Mouse (Mus musculus): ENCODE measurements around the gene Osbp2. TPM values are rescaled to one million over a fixed set of nuclear protein-coding genes. Genes with fewer than 3 reads are reported as not detected.

The Osbp2 gene
- polyA plus RNA-seq, 1 experiment from 2014 or later = 0.73 TPM

DNA sequence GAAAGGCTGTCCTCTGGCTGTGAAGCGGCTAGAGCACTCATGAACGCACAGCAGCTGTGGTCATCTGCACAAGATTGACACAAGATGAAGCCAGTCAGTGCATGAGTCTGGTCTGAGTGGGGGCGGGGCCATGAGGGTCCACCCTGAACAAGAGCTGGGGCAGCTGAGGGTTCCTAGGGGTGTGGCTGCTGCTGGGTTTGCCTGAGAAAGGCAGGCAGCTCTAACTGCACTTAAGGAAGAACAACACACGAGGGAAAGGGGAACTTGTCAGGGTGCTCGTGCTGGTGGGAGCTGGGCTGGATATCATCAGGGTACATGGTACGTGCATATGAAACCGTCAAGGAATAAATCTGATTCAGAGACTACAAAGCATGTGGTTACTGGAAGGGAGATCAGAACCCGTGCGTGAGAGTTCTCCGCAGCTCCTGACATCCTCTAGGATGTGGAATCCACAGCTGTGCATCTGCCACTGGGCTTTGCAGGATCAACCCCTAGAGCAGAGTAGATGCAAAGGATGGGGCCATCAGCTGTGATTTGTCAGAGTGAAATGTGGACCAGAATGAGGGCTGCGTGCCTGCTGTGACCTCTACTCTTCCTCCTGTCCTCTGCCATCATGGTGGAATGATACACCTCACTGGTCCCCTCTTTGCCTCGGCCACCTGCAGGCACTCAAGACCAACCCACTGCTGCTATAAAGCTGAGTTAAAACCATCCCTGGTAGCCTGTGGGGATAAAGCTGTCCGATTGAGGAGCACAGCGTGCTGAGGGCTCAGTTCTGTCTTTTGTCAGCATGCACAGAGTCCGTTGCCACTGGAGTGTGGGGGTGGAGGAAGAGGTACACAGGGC lies 14.0 kb downstream of the Osbp2 start:
- no peak overlapping the region for H3K4me3 ChIP-seq (replicated peaks)
- no peak for ATAC-seq (ENCODE audit: insufficient number of reproducible peaks, insufficient read depth, low FRiP score, low TSS enrichment, low read depth)
- H3K36me3 ChIP-seq = no peaks in the 10 kb centered on the region
- H3K4me1 ChIP-seq (replicated peaks) = no peaks in the 10 kb centered on the region
- 0 out of 2 replicates have a peak, but pooled peaks cover 3% of the 10 kb centered on the region for H3K9me3 ChIP-seq
- H3K27me3 ChIP-seq = no peaks in the 10 kb centered on the region
- H3K4me2 ChIP-seq = no peak overlapping the region
- H3K27ac ChIP-seq = no peak overlapping the region
- H3K9ac ChIP-seq (replicated peaks) = no peak overlapping the region
- WGBS = 80% methylated on average over 15 of the region's 15 CpGs

DNA sequence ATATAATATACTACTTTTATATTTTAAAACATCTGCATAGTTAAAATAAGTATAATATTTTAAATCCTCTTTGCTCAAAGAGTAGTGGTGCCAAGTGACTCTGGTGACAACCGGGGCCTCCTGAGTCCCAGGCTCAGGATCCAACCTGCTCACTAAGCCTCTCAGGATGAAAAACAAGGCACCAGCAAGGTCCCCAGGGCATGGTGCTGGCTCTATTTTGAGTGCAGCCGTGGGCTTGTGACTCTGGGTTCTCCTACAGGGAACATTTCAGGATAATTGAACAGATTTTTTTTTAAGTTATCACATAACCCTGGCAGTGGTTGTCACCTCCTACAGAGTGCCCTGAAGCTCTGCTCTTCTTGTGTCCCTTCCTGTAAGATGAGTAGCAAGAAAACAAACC lies 17.4 kb downstream of the Osbp2 start:
- H3K36me3 ChIP-seq = no peaks in the 10 kb centered on the region
- no peaks in the 10 kb centered on the region for H3K9me3 ChIP-seq
- no peak for ATAC-seq (ENCODE audit: insufficient number of reproducible peaks, insufficient read depth, low FRiP score, low TSS enrichment, low read depth)
- H3K4me2 ChIP-seq = no peak overlapping the region
- 61% methylated on average over 2 of the region's 2 CpGs for WGBS
- no peaks in the 10 kb centered on the region for H3K27me3 ChIP-seq
- H3K4me3 ChIP-seq (replicated peaks) = no peak overlapping the region
- no peaks in the 10 kb centered on the region for H3K4me1 ChIP-seq (replicated peaks)
- H3K9ac ChIP-seq (replicated peaks) = no peak overlapping the region
- H3K27ac ChIP-seq = no peak overlapping the region

- H3K27ac ChIP-seq = no peak overlapping the region
- no peaks in the 10 kb centered on the region for H3K27me3 ChIP-seq
- no peak overlapping the region for H3K9ac ChIP-seq (replicated peaks)
- H3K36me3 ChIP-seq = no peaks in the 10 kb centered on the region
- H3K4me3 ChIP-seq (replicated peaks) = no peak overlapping the region
- H3K9me3 ChIP-seq = no peaks in the 10 kb centered on the region
- H3K4me2 ChIP-seq = no peak overlapping the region
- no peak for ATAC-seq (ENCODE audit: insufficient number of reproducible peaks, insufficient read depth, low FRiP score, low TSS enrichment, low read depth)
- no peaks in the 10 kb centered on the region for H3K4me1 ChIP-seq (replicated peaks)
- 82% methylated on average over 17 of the region's 17 CpGs for WGBS
Measured at GRCm38 (mm10) chr11:3843943-3844734, 19.6 kb downstream of the Osbp2 start.

GRCm38 (mm10) chr11:3835271-3835670 lies 28.4 kb downstream of the Osbp2 start:
- no peak overlapping the region for H3K4me3 ChIP-seq (replicated peaks)

GRCm38 (mm10) chr11:3834421-3835098 lies 29.1 kb downstream of the Osbp2 start:
- 0 out of 2 replicates have a peak overlapping the region, but pooled peaks have one; percentile 9 for H3K4me3 ChIP-seq (replicated peaks)
- H3K4me1 ChIP-seq (replicated peaks) = peaks cover 5% of the 10 kb centered on the region
- ATAC-seq (ENCODE audit: insufficient number of reproducible peaks, insufficient read depth, low FRiP score, low TSS enrichment, low read depth) = no peak
- no peak overlapping the region for H3K9ac ChIP-seq (replicated peaks)
- no peaks in the 10 kb centered on the region for H3K36me3 ChIP-seq
- no peak overlapping the region for H3K27ac ChIP-seq
- H3K4me2 ChIP-seq = peak overlapping the region; percentile 39
- H3K9me3 ChIP-seq = no peaks in the 10 kb centered on the region
- 0 out of 2 replicates have a peak, but pooled peaks cover 9% of the 10 kb centered on the region for H3K27me3 ChIP-seq
- WGBS = 49% methylated on average over 13 of the region's 13 CpGs

More at GRCm38 (mm10) chr11:3835271-3835670, 28.4 kb downstream of the Osbp2 start:
- peaks cover 5% of the 10 kb centered on the region for H3K4me1 ChIP-seq (replicated peaks)
- H3K4me2 ChIP-seq = no peak overlapping the region
- H3K27me3 ChIP-seq = 0 out of 2 replicates have a peak, but pooled peaks cover 9% of the 10 kb centered on the region
- no peak overlapping the region for H3K27ac ChIP-seq
- 68% methylated on average over 4 of the region's 4 CpGs for WGBS
- ATAC-seq (ENCODE audit: insufficient number of reproducible peaks, insufficient read depth, low FRiP score, low TSS enrichment, low read depth) = no peak
- H3K9me3 ChIP-seq = no peaks in the 10 kb centered on the region
- no peaks in the 10 kb centered on the region for H3K36me3 ChIP-seq
- H3K9ac ChIP-seq (replicated peaks) = no peak overlapping the region

GRCm38 (mm10) chr11:3833544-3834420 lies 29.9 kb downstream of the Osbp2 start:
- 31% methylated on average over 21 of the region's 21 CpGs for WGBS
- no peaks in the 10 kb centered on the region for H3K9me3 ChIP-seq
- H3K4me1 ChIP-seq (replicated peaks) = peaks cover 5% of the 10 kb centered on the region
- H3K27me3 ChIP-seq = 0 out of 2 replicates have a peak, but pooled peaks cover 9% of the 10 kb centered on the region
- no peak overlapping the region for H3K27ac ChIP-seq
- no peaks in the 10 kb centered on the region for H3K36me3 ChIP-seq
- peak overlapping the region; percentile 39 for H3K4me2 ChIP-seq
- peak overlapping the region; percentile 9; the same call in 1 of the 2 replicates for H3K4me3 ChIP-seq (replicated peaks)
- no peak overlapping the region for H3K9ac ChIP-seq (replicated peaks)
- no peak for ATAC-seq (ENCODE audit: insufficient number of reproducible peaks, insufficient read depth, low FRiP score, low TSS enrichment, low read depth)

- peaks cover 5% of the 10 kb centered on the region for H3K4me1 ChIP-seq (replicated peaks)
- H3K9ac ChIP-seq (replicated peaks) = no peak overlapping the region
- H3K9me3 ChIP-seq = peaks cover 10% of the 10 kb centered on the region; the same call in 1 of the 2 replicates
- H3K36me3 ChIP-seq = no peaks in the 10 kb centered on the region
- 52% methylated on average over 6 of the region's 6 CpGs for WGBS
- ATAC-seq (ENCODE audit: insufficient number of reproducible peaks, insufficient read depth, low FRiP score, low TSS enrichment, low read depth) = no peak
- H3K4me2 ChIP-seq = no peak overlapping the region
- H3K27me3 ChIP-seq = 0 out of 2 replicates have a peak, but pooled peaks cover 9% of the 10 kb centered on the region
- H3K27ac ChIP-seq = no peak overlapping the region
- no peak overlapping the region for H3K4me3 ChIP-seq (replicated peaks)
Measured at GRCm38 (mm10) chr11:3832193-3832901, 31.4 kb downstream of the Osbp2 start.

DNA sequence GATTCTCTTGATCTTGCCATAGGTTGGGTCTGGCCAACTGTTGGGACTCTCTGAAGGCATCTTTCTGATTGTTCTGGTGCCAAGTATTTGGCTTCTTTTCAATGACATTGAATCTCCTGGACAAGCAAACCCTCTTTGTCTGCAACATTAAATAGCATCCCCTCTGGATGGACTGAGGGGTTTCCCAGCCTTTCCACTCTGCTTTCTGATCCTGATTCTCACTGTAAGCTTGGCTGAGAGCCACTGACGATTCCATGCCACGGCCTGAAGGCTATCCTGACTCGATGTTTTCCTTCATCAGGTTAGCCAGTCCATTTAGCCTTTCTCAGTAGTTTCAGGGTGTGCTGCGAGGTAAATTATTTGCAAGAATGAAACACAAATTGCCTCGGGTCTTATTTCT lies 34.0 kb downstream of the Osbp2 start:
- no peak overlapping the region for H3K4me2 ChIP-seq
- peaks cover 10% of the 10 kb centered on the region; the same call in 1 of the 2 replicates for H3K9me3 ChIP-seq
- H3K4me3 ChIP-seq (replicated peaks) = no peak overlapping the region
- no peak for ATAC-seq (ENCODE audit: insufficient number of reproducible peaks, insufficient read depth, low FRiP score, low TSS enrichment, low read depth)
- no peak overlapping the region for H3K9ac ChIP-seq (replicated peaks)
- 63% methylated on average over 5 of the region's 5 CpGs for WGBS
- 0 out of 2 replicates have a peak overlapping the region, but pooled peaks have one; percentile 17 for H3K27ac ChIP-seq
- H3K36me3 ChIP-seq = no peaks in the 10 kb centered on the region
- peaks cover 5% of the 10 kb centered on the region for H3K4me1 ChIP-seq (replicated peaks)
- H3K27me3 ChIP-seq = 0 out of 2 replicates have a peak, but pooled peaks cover 8% of the 10 kb centered on the region

DNA sequence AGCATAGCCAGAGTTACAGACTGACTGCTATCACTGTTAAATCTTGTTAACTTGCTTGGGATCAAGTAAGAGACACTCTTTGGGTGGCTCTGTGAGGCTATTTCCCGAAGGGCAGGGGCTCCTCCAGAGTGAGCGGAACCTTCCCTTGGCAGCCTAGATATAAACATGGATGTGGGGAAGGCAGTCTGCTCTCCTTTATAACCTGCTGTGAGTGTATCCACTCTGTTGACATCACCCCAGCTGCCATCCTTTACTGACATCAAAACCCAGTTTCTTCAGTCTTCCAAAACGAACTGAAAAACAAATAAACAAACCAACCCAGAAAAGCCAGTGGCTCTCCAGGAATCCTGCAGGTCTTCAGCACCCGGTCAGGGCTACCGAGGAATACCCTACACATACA lies 39.6 kb downstream of the Osbp2 start:
- no peak overlapping the region for H3K27ac ChIP-seq
- no peak for ATAC-seq (ENCODE audit: insufficient number of reproducible peaks, insufficient read depth, low FRiP score, low TSS enrichment, low read depth)
- 77% methylated on average over 5 of the region's 5 CpGs for WGBS
- H3K4me1 ChIP-seq (replicated peaks) = no peaks in the 10 kb centered on the region
- no peak overlapping the region for H3K4me2 ChIP-seq
- H3K36me3 ChIP-seq = no peaks in the 10 kb centered on the region
- H3K9me3 ChIP-seq = peaks cover 10% of the 10 kb centered on the region; the same call in 1 of the 2 replicates
- no peak overlapping the region for H3K4me3 ChIP-seq (replicated peaks)
- H3K27me3 ChIP-seq = no peaks in the 10 kb centered on the region
- H3K9ac ChIP-seq (replicated peaks) = no peak overlapping the region

DNA sequence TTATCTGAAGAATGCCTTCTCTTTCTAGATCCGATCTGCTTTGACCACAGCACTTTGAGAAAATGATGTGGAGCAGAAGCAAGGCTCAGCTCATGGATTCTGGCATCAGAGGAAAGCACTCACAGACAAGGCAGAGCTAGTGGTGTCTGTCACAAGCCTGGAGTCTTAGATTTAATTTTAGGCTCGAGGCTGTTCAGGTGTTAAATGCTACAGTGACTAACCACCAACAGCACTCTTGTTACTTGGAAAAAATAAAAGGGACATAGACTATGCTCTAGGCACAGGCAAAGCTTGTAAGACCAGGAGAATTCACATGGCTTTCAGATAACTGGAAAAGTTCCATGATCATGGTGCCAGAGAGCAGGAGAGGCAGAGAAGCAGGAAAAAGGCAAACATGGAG lies 40.3 kb downstream of the Osbp2 start:
- 44% methylated on average over 2 of the region's 2 CpGs for WGBS
- H3K4me1 ChIP-seq (replicated peaks) = no peaks in the 10 kb centered on the region
- H3K36me3 ChIP-seq = no peaks in the 10 kb centered on the region
- no peak overlapping the region for H3K4me3 ChIP-seq (replicated peaks)
- H3K9ac ChIP-seq (replicated peaks) = no peak overlapping the region
- no peaks in the 10 kb centered on the region for H3K27me3 ChIP-seq
- H3K9me3 ChIP-seq = peaks cover 8% of the 10 kb centered on the region; the same call in 1 of the 2 replicates
- no peak overlapping the region for H3K27ac ChIP-seq
- H3K4me2 ChIP-seq = no peak overlapping the region
- no peak for ATAC-seq (ENCODE audit: insufficient number of reproducible peaks, insufficient read depth, low FRiP score, low TSS enrichment, low read depth)

Data from limb, embryonic 12.5 days (tissue).